Mouse (Mus musculus) T-cell, adult 2 months (primary cell): ENCODE results near the gene Camk2g.
"Not testable (repeated sequence)": the region's sequence is repeated elsewhere in the genome, so short reads cannot be mapped to it uniquely, and the experiment has no call there.

Source experiments
- DNase-seq: peaks from one replicate; pipeline ENCODE4 v3.0.0; 2022; ENCODE audit warnings: low spot score

The Camk2g gene

DNA sequence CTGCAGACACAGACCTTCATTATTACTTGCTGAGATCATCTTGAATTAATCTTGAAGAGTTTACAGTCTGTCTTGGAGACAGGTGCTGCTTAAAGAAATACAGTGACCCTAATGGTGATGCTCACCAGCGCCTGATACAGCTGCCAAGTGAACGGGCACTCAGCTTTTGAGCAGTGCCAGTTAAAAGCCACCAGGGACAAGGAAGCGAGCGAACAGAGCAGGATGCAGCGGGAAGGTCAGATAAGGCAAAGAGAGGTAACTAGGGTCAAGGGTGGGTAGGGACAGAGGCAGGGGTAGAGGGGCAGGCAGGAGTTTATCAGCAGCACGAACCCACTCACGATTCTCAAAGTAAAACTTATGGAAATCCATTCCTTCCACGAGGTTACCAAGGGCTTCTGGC lies 55.4 kb downstream of the Camk2g start:
- no peak for DNase-seq

DNA sequence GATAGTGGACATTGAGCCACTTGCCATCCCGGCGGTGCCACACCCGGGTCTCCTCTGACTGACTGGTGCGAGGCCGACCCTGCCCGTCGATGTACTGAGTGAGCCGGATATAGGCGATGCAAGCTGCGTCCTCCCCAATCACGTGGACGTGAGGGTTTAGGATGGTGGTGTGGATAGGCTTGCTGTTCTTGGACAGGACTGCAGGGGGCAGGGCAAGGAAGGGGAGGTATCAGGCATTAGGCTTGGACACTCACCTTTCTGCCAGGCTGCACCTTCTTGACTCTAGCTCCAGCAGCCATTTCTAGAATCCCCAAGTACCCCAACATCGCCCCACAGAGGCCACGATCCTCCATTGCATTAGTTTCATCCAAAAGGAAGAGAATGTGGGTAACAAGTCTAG lies 56.6 kb downstream of the Camk2g start:
- peak; percentile 22 for DNase-seq

DNA sequence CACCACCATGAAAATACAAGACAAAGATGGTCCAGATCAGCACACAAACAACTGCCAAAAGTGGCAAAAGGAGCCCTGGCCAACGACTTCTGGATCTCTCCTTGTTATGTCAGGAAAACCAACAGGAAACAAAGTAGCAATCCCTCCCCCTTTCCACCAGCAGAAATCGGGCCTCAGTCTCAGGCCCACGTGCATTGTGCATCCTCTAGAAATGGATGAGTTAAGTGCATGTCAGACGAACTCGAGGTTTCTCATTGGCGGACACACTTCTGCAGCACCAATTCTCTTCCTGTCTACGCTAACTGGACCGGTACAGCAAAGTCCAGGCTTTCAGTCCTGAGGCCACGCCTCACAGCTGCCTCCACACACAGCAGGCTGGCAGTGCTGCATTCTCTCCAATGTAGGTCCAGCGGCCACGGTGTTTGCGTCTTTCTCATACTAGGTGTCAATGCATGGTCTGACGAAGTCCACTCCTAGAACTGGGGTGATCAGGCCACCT lies 57.9 kb downstream of the Camk2g start:
- no peak for DNase-seq

GRCm38 (mm10) chr14:20735052-20735451 lies 58.8 kb downstream of the Camk2g start:
- no peak for DNase-seq

DNA sequence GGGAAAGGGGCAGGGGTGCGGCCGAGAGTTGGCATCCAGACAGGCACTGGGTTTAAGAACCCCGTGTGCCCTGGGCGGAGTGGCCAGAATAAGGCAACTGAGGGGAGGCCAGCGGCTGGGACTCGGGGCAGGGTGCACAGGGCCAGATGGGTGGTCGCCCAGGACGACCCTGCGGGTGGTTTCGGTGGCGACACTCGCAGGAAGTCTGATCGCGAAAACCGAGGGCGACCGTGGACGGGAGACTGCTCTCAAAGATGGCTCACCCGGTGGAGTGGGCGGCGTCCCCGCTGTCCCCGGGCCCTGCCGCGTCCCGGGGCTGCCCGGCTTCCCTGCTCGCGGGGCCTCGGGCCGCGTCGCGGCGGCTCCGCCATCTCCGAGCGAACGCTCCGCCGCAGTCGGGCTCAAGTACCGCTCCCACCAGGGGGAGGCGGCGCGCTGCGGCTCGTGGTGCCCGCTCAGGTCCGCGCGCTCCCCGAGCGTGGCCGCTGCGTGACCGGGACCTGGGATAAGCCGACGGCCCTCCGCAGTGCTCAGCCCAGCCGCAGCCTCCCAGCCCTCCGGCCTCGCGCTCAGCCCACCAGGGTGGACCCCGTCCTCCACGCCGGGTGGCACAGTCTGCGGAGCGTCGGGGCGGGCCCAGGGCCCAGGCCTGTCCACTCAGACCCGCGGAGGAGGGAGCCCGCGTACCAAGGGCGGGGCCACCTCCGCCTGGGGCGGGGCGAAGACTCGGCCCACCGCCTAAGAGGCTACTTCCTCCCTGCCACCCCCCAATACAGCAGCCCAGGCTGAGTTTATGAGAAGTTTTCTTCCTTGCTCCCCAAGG lies 59.7 kb downstream of the Camk2g start, which contains the start of gene Ndst2:
Ndst2 (minus strand) TSS at position 611 of the 823 bp plus-strand sequence.
- DNase-seq, result peak; percentile 78

DNA sequence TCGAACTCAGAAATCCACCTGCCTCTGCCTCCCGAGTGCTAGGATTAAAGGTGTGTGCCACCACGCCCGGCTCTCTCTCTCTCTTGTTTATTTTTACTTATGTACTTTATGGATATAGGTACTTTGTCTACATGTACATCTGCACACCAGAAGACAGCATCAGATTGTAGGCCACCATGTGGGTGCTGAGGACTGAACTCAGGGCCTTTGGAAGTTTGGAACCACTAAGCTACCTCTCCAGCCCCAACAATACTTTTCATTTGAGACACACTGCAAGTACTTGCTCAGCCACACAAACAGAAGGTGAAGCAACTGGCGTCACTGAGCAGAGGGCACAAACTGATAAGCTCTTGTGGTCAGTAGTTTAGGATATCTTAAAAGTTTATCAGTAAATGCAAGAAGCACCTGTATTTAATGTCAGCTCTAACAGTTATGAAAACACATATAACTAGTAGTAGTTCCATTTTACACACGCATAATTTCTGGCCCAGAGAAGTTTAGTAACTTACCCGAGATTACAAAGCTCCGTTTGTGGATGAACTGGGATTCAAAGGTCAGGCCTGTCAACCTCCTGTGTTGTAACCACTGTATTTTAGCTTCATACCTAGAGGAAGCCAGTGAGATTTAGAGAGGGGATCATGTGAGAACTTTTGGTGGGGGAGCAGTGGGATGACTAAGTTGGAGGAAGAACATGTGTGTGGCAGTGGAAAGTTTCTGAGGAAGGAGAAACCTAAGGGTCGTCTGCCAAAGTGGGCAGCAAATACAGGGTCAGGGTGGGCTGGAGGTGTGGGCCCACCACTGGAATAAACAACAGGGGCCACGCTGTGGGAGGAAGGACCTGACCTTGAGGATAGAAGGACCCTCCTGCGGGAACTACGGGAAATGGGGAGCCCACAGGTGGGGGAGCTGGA lies 60.6 kb downstream of the Camk2g start:
- DNase-seq, result no peak

DNA sequence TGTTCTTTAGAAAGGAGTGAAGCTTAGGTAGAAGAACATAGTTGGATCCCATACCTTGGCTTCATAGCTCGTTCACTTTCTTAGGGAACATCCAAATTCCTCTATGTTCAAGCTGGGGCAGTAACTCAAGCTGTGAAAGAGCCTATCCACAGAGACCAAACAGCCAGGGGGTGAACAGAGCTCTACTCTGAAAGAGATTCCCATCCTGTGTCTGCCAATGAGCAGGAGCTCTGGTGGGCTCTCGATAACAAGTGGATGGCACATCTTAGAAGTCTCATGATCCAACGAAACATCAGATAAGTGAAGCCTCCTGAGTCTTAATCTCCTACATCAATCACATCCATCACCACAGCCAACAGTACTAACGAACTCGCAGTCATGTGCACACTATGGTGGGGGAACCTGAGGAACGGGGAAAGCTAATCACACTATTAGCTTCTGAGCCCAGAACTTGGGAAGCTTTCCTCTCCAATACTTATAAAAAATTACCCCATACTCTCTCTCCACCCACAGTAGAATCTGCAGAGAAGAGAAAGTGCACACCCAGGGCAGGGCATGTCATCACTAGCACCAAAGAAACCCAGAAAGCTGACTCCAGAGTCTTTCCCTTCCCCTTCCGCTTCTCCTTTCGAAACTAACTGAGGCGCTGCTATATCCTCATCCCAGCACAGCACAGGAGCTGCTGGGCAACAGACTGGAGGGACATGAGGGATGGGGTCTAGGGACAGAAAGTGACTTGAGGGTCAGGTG lies 62.9 kb downstream of the Camk2g start:
- DNase-seq, result no peak

DNA sequence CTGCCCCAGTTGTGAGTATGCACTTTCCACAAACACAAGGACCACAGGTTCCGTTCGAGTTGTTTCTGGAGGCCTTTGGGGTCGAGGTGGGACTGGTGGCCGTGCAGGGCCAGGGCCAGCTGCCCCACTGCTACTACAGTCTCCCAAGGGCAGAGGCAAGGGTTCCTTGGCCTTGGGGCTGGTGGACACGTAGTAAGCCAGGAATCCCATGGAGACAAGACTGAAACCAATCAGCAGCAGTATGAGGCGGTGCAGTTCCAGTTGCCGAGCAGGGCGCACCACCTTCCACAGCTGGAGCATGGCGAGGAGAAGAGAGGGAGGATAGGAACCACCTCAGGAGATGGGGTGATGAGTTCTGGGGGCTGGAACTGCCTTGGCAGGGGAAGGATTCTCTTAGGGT lies 64.0 kb downstream of the Camk2g start:
- DNase-seq, result no peak

DNA sequence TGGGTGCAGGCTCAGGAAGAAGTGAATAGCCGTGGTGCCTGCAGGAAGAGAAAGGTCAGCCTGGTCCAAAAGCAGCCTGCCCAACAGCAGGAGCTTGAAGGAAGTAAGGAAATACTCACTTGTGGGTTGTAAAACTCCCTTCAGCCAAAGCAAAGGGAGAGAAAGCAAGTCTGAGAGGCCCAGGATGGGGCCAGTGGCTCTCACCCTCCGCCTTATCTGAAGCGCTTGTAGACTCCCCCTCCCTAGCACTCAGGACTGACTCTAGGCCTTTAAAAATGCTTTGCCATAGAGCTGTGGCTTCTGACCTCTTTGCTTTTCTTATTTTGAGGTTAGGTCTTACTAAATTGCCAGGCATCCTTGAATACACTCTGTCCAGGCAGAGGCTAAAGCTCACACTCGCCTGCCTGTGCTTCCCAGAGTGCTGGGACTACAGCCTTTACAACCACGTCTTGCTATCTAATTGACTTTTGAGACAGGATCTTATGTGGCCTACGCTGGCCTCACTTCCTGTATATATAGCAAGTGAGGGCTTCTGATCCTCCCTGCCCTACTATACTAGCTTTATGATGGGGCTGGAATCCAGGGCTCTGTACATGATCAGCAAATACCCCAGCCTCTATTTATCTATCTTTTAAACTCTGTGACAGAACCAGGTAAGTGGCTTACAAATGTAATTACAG lies 68.1 kb downstream of the Camk2g start:
- no peak for DNase-seq

- DNase-seq, result peak; percentile 38
Observed at GRCm38 (mm10) chr14:20724043-20724442, 69.8 kb downstream of the Camk2g start.

DNA sequence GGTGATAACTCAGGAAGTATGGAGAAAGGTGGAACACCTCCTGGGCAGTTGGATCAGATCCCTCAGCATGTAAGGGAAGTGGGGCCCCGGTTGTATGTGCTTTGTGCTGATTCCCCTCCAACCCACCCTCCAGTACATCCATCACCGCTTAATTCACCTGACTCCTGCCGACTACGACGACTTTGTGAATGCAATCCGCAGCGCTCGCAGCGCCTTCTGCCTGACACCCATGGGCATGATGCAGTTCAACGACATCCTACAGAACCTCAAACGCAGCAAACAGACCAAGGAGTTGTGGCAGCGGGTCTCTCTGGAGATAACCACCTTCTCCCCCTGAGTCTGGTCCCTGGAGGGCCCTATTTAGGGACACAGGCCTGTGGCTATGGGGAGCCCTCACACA lies 70.9 kb downstream of the Camk2g start:
- no peak for DNase-seq

DNA sequence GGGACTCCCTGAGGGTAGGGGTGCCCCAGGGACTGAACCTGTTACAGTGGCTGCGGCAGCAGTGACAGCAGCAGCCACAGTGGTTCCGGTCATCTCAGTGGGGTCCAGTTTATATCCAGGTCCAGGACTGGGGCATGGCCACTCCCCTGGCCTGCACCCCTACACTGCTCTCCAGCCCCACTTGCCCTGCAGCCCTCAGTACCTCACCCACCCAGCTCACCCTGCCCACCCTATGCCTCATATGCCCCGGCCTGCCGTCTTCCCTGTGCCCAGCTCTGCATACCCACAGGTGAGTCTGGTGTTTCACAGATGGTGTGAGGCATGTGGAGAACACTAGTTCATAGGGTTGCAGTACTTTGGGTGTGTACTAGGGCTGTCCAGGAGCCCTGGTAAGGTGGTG lies 72.5 kb downstream of the Camk2g start:
- DNase-seq, result no peak

GRCm38 (mm10) chr14:20719767-20720166 lies 74.1 kb downstream of the Camk2g start:
- DNase-seq, result no peak

GRCm38 (mm10) chr14:20718443-20718842 lies 75.4 kb downstream of the Camk2g start:
- no peak for DNase-seq

DNA sequence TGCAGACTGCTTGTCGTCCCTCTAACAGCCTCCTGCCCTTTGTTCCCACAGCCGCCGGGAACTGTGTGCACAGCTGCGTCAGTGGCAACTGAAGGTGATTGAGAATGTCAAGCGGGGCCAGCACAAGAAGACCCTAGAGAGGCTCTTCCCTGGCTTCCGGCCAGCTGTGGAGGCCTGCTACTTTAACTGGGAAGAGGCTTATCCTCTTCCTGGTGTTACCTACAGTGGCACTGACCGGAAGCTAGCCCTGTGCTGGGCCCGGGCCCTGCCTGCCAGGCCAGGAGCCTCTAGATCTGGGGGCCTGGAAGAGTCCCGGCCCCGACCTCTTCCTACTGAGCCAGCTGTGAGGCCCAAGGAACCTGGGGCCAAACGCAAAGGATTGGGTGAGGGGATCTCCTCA lies 80.1 kb downstream of the Camk2g start:
- DNase-seq, result no peak

- DNase-seq, result peak; percentile 62
Observed at GRCm38 (mm10) chr14:20708239-20708638, 85.6 kb downstream of the Camk2g start.

GRCm38 (mm10) chr14:20707201-20708190 lies 86.4 kb downstream of the Camk2g start, which contains the start of gene Zswim8:
Gene Zswim8, plus strand, starts transcription at chr14:20707552.
- DNase-seq, result peak; percentile 62

GRCm38 (mm10) chr14:20703461-20703860 lies 90.4 kb downstream of the Camk2g start:
- not testable (repeated sequence) for DNase-seq

GRCm38 (mm10) chr14:20702741-20703381 lies 91.0 kb downstream of the Camk2g start, which contains the start of gene Chchd1:
Gene Chchd1, plus strand, starts transcription at chr14:20703006.
- peak; percentile 73 for DNase-seq
